Mouse (Mus musculus): ENCODE measurements at regions not wholly inside any gene's neighbourhood (a gene's known extent, or its start where the extent isn't known, plus 50 kb on each side); places are given as distances from the start of the nearest gene placed in this dataset.

DNA sequence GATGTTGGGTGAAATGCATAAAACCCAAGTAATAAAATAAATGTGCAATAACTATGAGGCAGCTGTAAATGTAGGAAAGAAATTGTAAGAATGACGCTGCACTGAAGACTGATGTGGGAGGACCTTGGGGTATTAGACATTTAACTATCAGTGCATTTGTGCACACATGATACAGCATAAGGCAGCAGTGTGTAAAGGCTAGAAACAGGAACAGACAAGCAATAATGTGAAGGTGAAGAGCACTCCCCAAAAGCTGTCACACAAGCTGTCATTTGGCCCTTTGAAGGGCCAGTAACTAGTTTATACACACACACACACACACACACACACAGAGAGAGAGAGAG, 339.6 kb upstream of the Ddi1 start:
- TF ChIP-seq CTCF (IDR thresholded peaks at IDR 0.05) (no peak), EP300 (IDR thresholded peaks at IDR 0.05; ENCODE audit: insufficient read depth, low read depth, low read length) (no peak), POLR2A (IDR thresholded peaks at IDR 0.05; ENCODE audit: insufficient read depth, low read depth, low read length) (no peak)
